Mouse (Mus musculus): ENCODE results near the gene Efs.
A peak's percentile ranks its signal among the peaks of the same experiment; 100 is the strongest.

Gene Efs

DNA sequence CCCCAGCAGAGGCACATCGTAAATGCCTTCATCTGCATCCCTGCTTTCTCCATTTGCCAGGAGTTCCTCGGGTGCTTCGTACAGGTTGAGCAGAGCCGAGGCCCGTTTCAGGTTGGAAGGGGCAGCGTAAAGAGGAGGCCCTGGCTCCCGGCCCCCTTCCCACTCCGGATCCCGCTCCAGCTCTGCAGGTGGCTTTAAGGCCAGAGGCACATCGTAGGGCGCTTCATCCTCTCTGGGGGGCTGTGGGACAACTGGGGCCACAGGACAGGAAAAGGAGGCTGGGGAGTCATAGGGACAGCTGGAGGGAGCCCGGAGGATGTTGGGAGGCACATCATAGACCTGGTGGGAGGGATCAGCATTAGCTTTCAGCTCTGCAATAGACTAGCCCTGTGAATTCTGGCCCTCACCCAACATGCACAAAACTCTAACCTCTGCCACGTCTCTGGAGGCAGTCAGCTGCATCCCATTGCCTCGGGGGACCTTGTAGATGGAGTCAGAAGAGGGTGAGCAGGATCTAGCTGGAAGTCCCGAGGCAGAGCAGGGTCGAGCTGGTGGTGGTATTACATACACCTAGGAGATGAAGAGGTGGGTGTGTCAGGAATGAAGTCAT lies 5.7 kb downstream of the Efs start:
- DNase-seq: no peak

GRCm38 (mm10) chr14:54913343-54913742 lies 12.6 kb downstream of the Efs start:
- DNase-seq: no peak

- DNase-seq: peak; percentile 35 to 61
These were observed 13.0 kb downstream of the Efs start, which contains the start of gene Slc22a17 for GRCm38 (mm10) chr14:54912886-54913285. Slc22a17 (minus strand) TSS chr14:54913132.

- no peak for DNase-seq
These were observed 13.6 kb downstream of the Efs start for GRCm38 (mm10) chr14:54912109-54912850.

DNA sequence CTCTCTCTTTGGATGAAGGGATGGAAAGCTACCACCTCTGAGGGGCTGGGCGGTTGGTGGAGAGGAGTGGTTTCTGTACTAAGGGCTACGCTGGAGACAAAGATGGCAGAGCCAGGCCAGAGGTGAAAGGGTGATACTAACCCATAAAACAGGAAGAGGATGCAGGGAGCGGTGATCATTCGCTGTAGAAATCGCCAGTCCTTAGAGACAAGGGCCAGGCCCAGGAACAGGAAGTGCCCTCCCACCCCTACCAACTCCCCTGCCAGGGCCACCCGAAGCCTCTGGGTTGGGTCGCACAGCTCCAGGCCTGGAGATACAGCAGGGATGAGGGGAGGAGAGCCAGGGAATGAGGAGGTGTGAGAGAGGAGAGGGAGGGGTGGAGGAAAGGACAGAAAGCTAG lies 17.2 kb downstream of the Efs start:
- DNase-seq: no peak

DNA sequence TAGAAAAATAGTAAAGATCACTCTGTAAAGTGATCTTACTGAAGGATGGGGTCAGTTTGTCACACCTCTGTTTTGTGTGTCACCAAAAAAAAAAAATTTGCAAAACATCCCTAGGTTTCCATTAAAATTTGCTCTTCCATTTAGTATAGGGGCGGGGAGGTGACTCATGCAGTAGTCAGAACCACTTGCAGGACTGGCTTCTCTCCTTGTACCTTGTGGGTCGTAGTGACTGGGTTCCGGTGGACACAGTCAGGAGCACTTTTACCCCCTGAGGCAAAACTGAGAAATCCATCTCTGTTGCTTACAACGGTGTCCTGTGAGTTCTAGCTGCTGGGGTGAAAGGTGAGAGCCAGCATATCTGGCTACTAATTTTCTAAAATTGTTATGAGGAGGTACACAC lies 22.3 kb downstream of the Efs start:
- DNase-seq: no peak

DNA sequence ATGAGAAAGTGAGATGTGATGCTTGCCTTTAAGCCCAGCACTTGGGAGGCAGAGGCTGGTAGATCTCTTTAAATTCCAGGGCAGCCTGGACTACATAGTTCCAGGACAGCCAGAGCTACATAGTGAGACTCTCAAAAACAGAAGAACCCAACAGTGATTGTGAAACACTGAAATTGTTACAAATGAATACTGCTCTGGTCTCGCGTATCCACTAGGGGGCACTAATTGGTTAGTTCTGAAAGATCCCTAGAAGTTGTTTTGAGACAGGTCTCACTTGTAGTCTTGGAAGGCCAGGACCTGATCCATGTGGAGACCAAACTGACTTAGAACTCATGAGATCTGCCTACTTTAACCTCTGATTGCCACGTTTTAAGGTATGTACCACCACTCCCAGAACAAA lies 25.5 kb downstream of the Efs start:
- DNase-seq: peak; percentile 78 to 80

- DNase-seq: no peak
These were observed 28.5 kb downstream of the Efs start for GRCm38 (mm10) chr14:54897445-54897844.

DNA sequence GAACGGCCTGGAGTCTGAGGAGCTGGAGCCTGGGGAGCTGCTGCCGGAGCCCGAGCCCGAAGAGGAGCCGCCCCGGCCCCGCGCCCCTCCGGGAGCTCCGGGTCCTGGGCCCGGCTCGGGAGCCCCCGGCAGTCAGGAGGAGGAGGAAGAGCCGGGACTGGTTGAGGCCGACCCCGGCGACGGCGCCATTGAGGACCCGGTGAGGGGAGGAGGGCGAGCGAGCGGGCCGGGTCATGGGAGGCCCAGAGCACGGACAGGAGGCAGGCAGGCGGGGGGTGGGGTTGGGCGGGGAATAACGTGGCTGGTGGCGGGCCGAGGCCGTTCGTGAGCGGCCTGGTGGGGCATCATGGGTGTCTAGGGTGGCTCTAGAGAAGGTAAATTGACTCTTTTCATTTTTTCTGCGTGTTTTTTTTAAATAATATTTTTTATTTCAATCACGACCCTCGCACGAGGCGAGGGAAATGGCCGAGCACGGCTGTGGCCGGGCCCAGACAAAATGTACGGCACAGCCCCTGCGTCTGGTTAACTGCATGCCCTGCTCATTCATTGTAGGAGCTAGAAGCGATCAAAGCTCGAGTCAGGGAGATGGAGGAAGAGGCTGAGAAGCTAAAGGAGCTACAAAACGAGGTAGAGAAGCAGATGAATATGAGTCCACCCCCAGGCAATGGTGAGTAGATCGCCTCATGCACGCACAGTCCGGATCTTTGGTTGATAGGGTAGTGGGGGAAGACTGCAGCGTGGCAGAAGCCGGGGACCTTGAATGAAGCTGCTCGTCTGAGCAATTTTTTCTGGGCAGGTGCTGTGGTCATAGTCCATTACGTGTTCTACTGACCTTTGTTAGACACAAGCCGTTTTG lies 31.4 kb downstream of the Efs start:
- DNase-seq: peak; percentile 59 to 60

DNA sequence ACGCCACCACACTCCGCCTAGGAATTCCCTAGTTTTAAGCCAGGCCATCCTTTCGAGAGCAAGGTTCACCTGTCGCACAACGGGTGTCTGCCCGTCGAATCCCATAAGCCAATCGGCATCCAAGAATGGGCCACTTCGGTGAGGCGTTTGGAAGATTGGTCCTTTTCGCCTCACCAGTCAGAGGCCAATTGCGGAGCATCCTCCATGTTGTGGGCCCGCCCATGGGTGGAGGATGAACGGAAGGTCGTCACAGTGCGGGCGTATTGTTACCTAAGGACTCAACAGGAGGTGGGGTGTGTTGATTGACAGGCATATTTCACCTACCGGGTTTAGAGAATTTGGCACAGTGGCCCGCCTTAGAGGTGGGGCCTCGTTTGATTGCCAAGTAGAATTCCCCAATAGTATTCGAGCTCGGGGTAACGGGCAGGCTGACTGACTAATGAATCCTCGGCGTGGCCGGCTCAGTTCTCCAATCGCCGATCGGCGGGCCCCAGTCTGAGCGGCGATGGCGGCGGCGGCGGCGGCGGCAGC lies 32.2 kb downstream of the Efs start:
- peak; percentile 99 to 100 for DNase-seq

GRCm38 (mm10) chr14:54892200-54892599 lies 33.7 kb downstream of the Efs start, which contains the start of gene Pabpn1:
Pabpn1 (plus strand) TSS chr14:54892500.
- DNase-seq: no peak

GRCm38 (mm10) chr14:54885309-54885708 lies 40.6 kb downstream of the Efs start:
- DNase-seq: no peak

DNA sequence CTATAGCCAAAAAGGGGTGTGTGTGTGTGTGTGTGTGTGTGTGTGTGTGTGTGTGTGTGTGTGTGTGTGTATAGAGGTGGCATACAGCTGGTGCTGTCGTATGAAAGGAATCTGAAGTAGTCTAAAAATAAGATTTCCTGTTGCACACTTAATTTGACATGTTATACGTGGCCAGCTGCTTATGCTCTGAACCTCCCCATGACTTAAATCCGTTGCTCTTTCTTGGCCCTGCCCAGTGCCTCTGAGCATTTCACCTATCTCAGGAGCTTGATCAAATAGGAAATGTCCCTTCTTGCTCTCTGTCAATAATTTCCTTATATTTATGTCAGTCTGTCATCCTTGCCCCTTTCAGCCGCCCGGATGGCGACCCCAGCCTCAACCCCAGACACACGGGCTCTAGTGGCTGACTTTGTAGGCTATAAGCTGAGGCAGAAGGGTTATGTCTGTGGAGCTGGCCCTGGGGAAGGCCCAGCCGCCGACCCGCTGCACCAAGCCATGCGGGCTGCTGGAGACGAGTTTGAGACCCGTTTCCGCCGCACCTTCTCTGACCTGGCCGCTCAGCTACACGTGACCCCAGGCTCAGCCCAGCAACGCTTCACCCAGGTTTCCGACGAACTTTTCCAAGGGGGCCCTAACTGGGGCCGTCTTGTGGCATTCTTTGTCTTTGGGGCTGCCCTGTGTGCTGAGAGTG lies 41.8 kb downstream of the Efs start:
- DNase-seq: no peak

DNA sequence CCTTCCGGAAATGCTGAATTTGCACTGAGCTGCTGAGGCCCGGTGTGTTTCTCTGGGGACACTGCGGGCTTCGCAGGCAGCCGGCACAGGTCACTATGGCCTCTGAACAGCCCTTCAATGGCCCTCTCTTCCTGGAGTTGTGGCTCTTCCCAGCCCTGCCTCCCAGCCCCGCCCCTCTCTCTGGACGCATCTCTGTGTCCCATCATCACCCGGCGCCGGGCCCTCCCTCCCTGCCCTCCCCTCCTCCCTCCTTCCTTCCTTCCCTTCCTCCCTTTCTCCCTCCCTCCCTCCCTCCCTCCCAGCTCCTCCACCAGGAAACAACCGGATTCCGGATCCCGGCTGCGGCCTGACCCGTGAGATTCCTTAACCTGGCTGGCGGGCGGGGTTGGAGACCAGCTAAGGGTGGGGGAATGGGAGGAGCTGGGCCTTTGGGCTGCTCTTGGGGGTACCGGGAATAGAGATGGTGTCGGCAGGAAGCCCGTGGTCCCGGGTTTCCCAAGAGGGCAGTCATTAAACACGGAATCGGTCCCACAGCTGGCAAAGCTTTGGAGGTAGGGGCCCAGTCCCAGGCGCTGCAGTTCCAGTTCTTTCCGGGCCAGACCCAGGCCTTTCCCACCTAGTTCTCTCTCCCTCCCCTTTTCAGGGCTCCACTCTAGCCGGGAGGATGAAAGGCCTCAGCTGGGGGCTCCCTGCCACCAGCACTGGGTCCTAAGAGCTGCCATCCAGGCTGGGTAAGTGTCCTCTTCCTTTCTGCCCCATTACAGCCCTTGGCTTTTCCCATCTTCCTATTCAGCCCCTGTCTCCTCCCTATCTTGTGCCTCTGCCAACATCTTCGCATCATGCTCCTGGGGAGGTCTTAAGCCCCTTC lies 42.5 kb downstream of the Efs start, which contains the start of the genes Bcl2l2 and Gm20521:
Gene Bcl2l2 (plus strand): TSS at position 224 of the 868 bp plus-strand sequence.
Gene Gm20521 (plus strand): TSS at position 288 of the 868 bp plus-strand sequence.
- DNase-seq: peak; percentile 85 to 88

DNA sequence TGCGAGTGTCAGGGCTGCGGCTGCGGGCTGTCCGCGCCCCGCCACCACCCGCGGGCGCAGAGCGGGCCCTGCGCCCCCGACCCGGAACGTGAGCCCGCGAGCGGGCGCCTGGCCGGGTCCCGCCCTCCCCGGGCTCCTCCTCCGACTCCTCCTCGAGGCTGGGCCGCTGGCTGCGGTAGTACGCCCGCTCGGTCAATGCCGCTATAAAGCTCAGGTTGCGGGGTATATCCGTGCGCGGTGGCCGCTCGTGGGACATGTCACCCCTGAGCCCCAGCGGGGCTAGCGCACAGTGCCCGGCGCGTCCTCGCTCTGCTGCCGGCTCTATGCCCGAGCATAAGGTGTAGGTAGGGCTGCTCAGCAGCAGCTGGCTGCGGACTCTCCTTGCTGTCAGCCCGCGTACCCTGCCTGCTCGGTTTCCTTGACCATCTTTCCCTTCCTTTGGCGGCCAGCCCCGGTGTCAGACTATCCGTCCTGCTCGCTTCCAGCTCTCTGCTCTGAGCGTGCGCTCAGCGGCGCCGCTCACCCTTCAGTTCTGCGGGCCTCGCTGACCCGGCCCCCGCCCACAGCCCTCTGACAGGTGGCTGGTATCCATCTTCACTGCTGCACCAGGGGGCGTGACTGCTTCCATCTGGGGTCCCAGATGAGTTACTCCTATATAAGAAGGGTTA lies 48.7 kb downstream of the Efs start, which contains the start of gene Ppp1r3e:
Gene Ppp1r3e (minus strand): TSS at position 503 of the 668 bp plus-strand sequence.
- peak in 1 of 2 experiments; percentile 75 for DNase-seq

DNA sequence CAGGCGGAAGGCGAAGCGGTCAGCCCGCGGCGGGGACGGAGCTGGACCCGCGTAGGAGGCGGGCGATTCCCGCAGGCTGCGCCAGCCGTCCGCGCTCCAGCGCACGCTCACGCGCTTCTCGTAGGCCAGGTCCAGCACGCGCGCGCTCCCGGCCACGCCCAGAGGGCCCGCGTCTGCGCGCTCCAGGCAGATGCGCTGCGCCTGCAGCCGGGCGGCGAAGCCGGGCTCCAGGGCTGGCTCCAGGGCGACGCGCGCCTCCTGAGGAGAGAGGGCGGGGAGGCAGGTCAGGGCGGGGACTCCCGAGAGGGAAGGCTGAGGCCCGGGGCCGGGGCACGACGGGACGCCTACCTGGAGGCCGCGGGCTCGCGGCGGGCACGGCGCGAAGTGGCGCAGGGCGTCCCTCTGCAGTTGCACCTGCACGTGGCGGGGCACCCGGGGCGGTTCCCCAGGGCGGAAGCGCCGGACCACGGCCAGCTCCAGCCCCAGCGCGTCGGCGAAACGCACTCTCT lies 49.3 kb downstream of the Efs start:
- peak; percentile 89 to 91 for DNase-seq

DNA sequence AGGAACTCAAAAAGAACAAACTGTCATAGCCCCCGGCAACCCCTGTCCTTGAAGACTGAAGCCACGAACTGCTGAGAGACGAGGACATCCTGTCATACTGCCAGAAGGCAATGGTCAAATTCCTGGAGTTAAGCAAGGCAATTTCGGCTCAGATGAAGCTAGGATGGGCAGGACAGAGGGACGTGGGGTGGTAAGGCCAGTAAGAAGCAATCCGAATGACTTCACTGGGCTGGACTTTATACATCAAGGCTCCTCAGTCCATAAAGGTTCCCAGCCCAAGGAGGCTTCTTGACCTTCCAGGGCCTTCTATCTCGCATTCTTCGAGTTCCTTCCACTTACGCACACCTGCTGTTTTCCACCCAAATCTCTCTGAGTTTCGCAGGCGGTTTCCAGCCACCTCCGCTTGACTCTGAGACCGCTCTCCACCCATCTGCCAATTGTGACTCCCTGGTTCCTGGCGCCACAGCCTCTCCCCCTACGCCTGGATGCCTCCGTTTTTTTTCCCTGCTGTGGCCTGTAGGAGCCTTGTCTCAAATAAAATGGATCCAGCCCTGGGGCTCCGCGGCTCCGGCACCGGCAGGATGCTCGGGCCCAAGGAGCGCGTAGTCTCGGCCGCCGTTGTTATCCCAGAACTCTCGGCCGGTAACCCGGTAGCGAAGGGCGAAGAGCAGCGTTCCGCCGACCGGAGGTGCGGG lies 49.9 kb downstream of the Efs start:
- DNase-seq: peak in 1 of 2 experiments; percentile 28

DNA sequence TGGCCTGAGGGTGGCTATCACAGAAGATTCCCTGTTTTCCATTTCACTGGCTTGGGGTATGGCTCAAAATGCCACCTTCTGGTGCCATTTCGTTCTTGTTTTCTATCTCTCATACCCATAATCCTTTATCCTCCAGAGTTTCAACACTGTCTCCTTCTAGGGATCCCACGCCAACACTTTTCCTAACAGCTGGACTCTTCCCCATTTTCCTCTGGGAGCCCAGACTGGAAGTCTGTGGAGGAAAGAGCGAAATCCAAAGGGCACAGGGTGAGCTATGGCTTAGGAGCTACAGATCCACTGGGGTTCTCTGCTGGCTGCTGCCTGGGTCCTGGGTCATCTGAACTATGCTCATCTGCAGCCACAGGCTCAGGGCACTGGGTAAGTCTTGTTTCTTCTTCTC lies 51.8 kb downstream of the Efs start:
- no peak for DNase-seq

DNA sequence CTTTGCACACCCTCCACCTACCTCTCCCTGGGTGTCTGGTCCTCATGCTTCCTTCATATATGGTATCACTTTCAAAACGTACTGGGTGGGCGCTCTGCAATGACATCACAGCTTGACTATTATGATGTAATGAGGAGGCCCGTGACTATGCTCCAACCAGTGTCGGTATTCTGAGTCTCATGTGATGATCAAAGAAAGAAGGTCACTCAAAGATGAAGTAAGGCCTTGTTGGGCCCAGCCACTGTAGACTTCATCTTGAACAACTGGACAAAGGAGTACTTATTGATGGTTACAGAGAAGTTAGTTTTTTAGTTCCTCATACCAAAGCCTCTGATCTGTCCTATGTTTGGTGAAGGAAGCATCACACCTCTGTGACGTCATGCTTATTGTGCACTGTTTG lies 55.1 kb downstream of the Efs start, which contains the start of gene Homez:
Gene Homez (minus strand): TSS at position 101 of the 400 bp plus-strand sequence.
- DNase-seq: no peak

DNA sequence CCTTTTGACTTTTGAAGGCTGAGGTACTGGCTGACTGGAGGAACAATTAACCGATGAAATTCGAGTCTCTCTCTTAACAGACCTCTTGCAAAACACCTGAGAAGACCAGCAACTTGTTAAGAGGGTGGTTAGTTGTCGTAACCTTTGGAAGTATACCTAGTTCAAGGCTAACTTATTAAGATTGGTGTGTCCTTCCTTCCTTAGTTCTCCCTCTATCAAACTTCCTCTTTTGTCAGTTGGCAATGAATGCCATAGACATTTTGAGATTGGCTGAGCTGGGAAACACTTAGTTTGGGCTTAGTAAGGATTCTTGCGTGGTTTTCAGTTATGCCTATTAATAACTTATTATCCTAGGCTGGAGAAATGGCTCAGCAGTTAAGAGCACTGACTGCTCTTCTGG lies 57.9 kb downstream of the Efs start:
- DNase-seq: no peak

All from kidney, adult 8-10 months (tissue).